Mouse (Mus musculus) embryonic facial prominence, embryonic 14.5 days (tissue): ENCODE results near the gene Slc35d2. TPM values are rescaled to one million over a fixed set of nuclear protein-coding genes. Genes with fewer than 3 reads are reported as not detected.

Source experiments
- ATAC-seq: fragments of 200-750 bp; cut with Nextera tagmentation; 2 replicates; pipeline ENCODE4 v1.8.0; 2017; ENCODE audit warnings: low read depth, moderate number of reproducible peaks, moderate TSS enrichment
- DNase-seq: peaks from one replicate; pipeline ENCODE4 v3.0.0-alpha.2; 2015; ENCODE audit warnings: low spot score
- H3K27ac ChIP-seq: fragments of 300-500 bp; sonication (generic); replicated peaks from 2 replicates; pipeline ENCODE4 v1.5.1; 2014; ENCODE audit warnings: low read depth, mild to moderate bottlenecking, low read length, moderate library complexity
- H3K27me3 ChIP-seq: fragments of 300-500 bp; sonication (generic); replicated peaks from 2 replicates; pipeline ENCODE4 v1.6.1; 2014; ENCODE audit warnings: low read length; ENCODE audit not compliant: control insufficient read depth, insufficient read depth
- H3K36me3 ChIP-seq: fragments of 300-500 bp; sonication (generic); 2 replicates; pipeline ENCODE4 v1.6.1; 2014; ENCODE audit warnings: low read length, mixed read lengths; ENCODE audit not compliant: control insufficient read depth, insufficient read depth
- H3K4me1 ChIP-seq: fragments of 300-500 bp; sonication (generic); 2 replicates; pipeline ENCODE4 v1.6.1; 2014; ENCODE audit warnings: antibody characterized with exemption, low read length; ENCODE audit not compliant: control insufficient read depth, insufficient read depth
- H3K4me2 ChIP-seq: fragments of 300-500 bp; sonication (generic); 2 replicates; pipeline ENCODE4 v1.6.1; 2014; ENCODE audit warnings: low read depth, mild to moderate bottlenecking, low read length, moderate library complexity, mixed read lengths
- H3K4me3 ChIP-seq: fragments of 300-500 bp; sonication (generic); 2 replicates; pipeline ENCODE4 v1.5.1; 2014; ENCODE audit warnings: low read depth, mild to moderate bottlenecking, low read length
- H3K9ac ChIP-seq: fragments of 300-500 bp; sonication (generic); 2 replicates; pipeline ENCODE4 v1.6.1; 2014; ENCODE audit warnings: low read depth, mild to moderate bottlenecking, low read length, moderate library complexity, mixed read lengths
- H3K9me3 ChIP-seq: fragments of 300-500 bp; sonication (generic); 2 replicates; pipeline ENCODE4 v1.6.1; 2016; ENCODE audit warnings: low read length; ENCODE audit not compliant: control insufficient read depth
- WGBS: fragments of 180-500 bp; shearing (Covaris S2); extraction: QIAGEN DNeasy Blood & Tissue Kit; methylation state at CpG from one replicate; pipeline ENCODE4 v1.1.7; 2014; 5-methylcytosine and 5-hydroxymethylcytosine counted together
- polyA plus RNA-seq: library from polyadenylated mRNA; unstranded; fragments of >200 nt; fragmentation: Nextera tagmentation; extraction: Ambion mirVana; gene quantifications from 2 replicates; pipeline ENCODE4 v1.2.1, GENCODE M21; 2014

Gene Slc35d2
- polyA plus RNA-seq, 1 experiment from 2014 or later: 5.7 TPM

GRCm38 (mm10) chr13:64088057-64088456 lies 41.1 kb downstream of the Slc35d2 start:
- DNase-seq (no peak), ATAC-seq (no peak)
- no peak overlapping the region for H3K4me2 ChIP-seq
- no peaks in the 10 kb centered on the region for H3K9me3 ChIP-seq
- 81% methylated on average over 7 of the region's 7 CpGs for WGBS
- no peaks in the 10 kb centered on the region for H3K36me3 ChIP-seq
- H3K4me1 ChIP-seq: no peaks in the 10 kb centered on the region
- no peak overlapping the region for H3K9ac ChIP-seq
- no peaks in the 10 kb centered on the region for H3K27me3 ChIP-seq
- no peak overlapping the region for H3K27ac ChIP-seq
- no peak overlapping the region for H3K4me3 ChIP-seq

GRCm38 (mm10) chr13:64086036-64086435 lies 43.1 kb downstream of the Slc35d2 start:
- no peak for DNase-seq
- 83% methylated on average over 5 of the region's 5 CpGs for WGBS
- no peaks in the 10 kb centered on the region for H3K27me3 ChIP-seq
- H3K36me3 ChIP-seq: no peaks in the 10 kb centered on the region
- H3K9me3 ChIP-seq: no peaks in the 10 kb centered on the region
- H3K27ac ChIP-seq: no peak overlapping the region
- H3K4me3 ChIP-seq: no peak overlapping the region
- no peak for ATAC-seq
- no peak overlapping the region for H3K9ac ChIP-seq
- 0 out of 2 replicates have a peak, but pooled peaks cover 4% of the 10 kb centered on the region for H3K4me1 ChIP-seq
- H3K4me2 ChIP-seq: no peak overlapping the region

GRCm38 (mm10) chr13:64083331-64083730 lies 45.8 kb downstream of the Slc35d2 start:
- Histone ChIP-seq H3K36me3 (no peaks in the 10 kb centered on the region), H3K9ac (no peak overlapping the region), H3K4me3 (no peak overlapping the region), H3K27ac (no peak overlapping the region), H3K4me2 (no peak overlapping the region), H3K9me3 (no peaks in the 10 kb centered on the region), H3K4me1 (0 out of 2 replicates have a peak, but pooled peaks cover 4% of the 10 kb centered on the region), H3K27me3 (no peaks in the 10 kb centered on the region)
- no peak for ATAC-seq
- DNase-seq: no peak
- WGBS: 77% methylated on average over 3 of the region's 3 CpGs

GRCm38 (mm10) chr13:64081012-64081919 lies 47.9 kb downstream of the Slc35d2 start:
- H3K4me3 ChIP-seq: no peak overlapping the region
- 0 out of 2 replicates have a peak, but pooled peaks cover 4% of the 10 kb centered on the region for H3K4me1 ChIP-seq
- H3K4me2 ChIP-seq: no peak overlapping the region
- ATAC-seq (no peak), DNase-seq (no peak)
- H3K9ac ChIP-seq: 0 out of 2 replicates have a peak overlapping the region, but pooled peaks have one; percentile 36
- H3K27me3 ChIP-seq: no peaks in the 10 kb centered on the region
- no peak overlapping the region for H3K27ac ChIP-seq
- H3K36me3 ChIP-seq: no peaks in the 10 kb centered on the region
- 37% methylated on average over 16 of the region's 16 CpGs for WGBS
- H3K9me3 ChIP-seq: no peaks in the 10 kb centered on the region

GRCm38 (mm10) chr13:64077591-64077990 lies 51.6 kb downstream of the Slc35d2 start:
- no peak for ATAC-seq
- WGBS: 89% methylated on average over 5 of the region's 5 CpGs

GRCm38 (mm10) chr13:64076074-64076473 lies 53.1 kb downstream of the Slc35d2 start:
- no peaks in the 10 kb centered on the region for H3K9me3 ChIP-seq
- WGBS: 87% methylated on average over 4 of the region's 4 CpGs
- no peak overlapping the region for H3K27ac ChIP-seq
- no peaks in the 10 kb centered on the region for H3K36me3 ChIP-seq
- H3K4me3 ChIP-seq: no peak overlapping the region
- no peak overlapping the region for H3K4me2 ChIP-seq
- no peak for DNase-seq
- H3K27me3 ChIP-seq: no peaks in the 10 kb centered on the region
- no peak overlapping the region for H3K9ac ChIP-seq
- H3K4me1 ChIP-seq: no peaks in the 10 kb centered on the region
- ATAC-seq: no peak

More at GRCm38 (mm10) chr13:64077591-64077990, 51.6 kb downstream of the Slc35d2 start:
- no peaks in the 10 kb centered on the region for H3K36me3 ChIP-seq
- H3K4me1 ChIP-seq: 0 out of 2 replicates have a peak, but pooled peaks cover 4% of the 10 kb centered on the region
- no peaks in the 10 kb centered on the region for H3K9me3 ChIP-seq
- H3K4me2 ChIP-seq: no peak overlapping the region
- no peak overlapping the region for H3K9ac ChIP-seq
- no peak overlapping the region for H3K4me3 ChIP-seq
- H3K27ac ChIP-seq: no peak overlapping the region
- no peak for DNase-seq
- H3K27me3 ChIP-seq: no peaks in the 10 kb centered on the region

- no peak for ATAC-seq
Observed at GRCm38 (mm10) chr13:64066653-64067052, 62.5 kb downstream of the Slc35d2 start.

GRCm38 (mm10) chr13:64064276-64064675 lies 64.9 kb downstream of the Slc35d2 start:
- ATAC-seq (no peak), DNase-seq (no peak)
- no peaks in the 10 kb centered on the region for H3K27me3 ChIP-seq
- no peak overlapping the region for H3K4me2 ChIP-seq
- no peak overlapping the region for H3K9ac ChIP-seq
- no peaks in the 10 kb centered on the region for H3K9me3 ChIP-seq
- no peaks in the 10 kb centered on the region for H3K36me3 ChIP-seq
- no peaks in the 10 kb centered on the region for H3K4me1 ChIP-seq
- H3K27ac ChIP-seq: no peak overlapping the region
- no peak overlapping the region for H3K4me3 ChIP-seq

More at GRCm38 (mm10) chr13:64066653-64067052, 62.5 kb downstream of the Slc35d2 start:
- Histone ChIP-seq H3K36me3 (no peaks in the 10 kb centered on the region), H3K27me3 (no peaks in the 10 kb centered on the region), H3K9me3 (no peaks in the 10 kb centered on the region), H3K4me2 (no peak overlapping the region), H3K4me3 (no peak overlapping the region), H3K27ac (no peak overlapping the region), H3K9ac (no peak overlapping the region), H3K4me1 (no peaks in the 10 kb centered on the region)
- peak; percentile 24 for DNase-seq
- WGBS: 25% methylated on average over 3 of the region's 3 CpGs
